Mouse (Mus musculus) 416B (cell line): ENCODE data around the gene Smc6.

Source experiments
- DNase-seq: peaks from one replicate; pipeline ENCODE4 v3.0.0; 2011; ENCODE audit warnings: low read depth

The Smc6 gene

GRCm38 (mm10) chr12:11265382-11266281 is at the start of gene Smc6, which contains the start of gene Gen1:
Smc6 (plus strand) TSS chr12:11265886.
Gen1 (minus strand) TSS chr12:11265801.
- DNase-seq = peak; percentile 95

- DNase-seq = no peak
Observed at GRCm38 (mm10) chr12:11216454-11216853, 49.2 kb upstream of the Smc6 start.

- no peak for DNase-seq
Observed at GRCm38 (mm10) chr12:11217726-11218250, 47.9 kb upstream of the Smc6 start.

- DNase-seq = no peak
Observed at GRCm38 (mm10) chr12:11221524-11222330, 44.0 kb upstream of the Smc6 start.

- no peak for DNase-seq
Observed at GRCm38 (mm10) chr12:11222566-11222965, 43.1 kb upstream of the Smc6 start.

GRCm38 (mm10) chr12:11223090-11223489 is 42.6 kb upstream of the Smc6 start:
- DNase-seq = no peak

- DNase-seq = no peak
Observed at GRCm38 (mm10) chr12:11224722-11225121, 41.0 kb upstream of the Smc6 start.

GRCm38 (mm10) chr12:11226123-11226522 is 39.6 kb upstream of the Smc6 start:
- DNase-seq = no peak

- no peak for DNase-seq
Observed at GRCm38 (mm10) chr12:11226529-11227268, 39.0 kb upstream of the Smc6 start.

- DNase-seq = peak; percentile 13
Observed at GRCm38 (mm10) chr12:11230267-11230666, 35.4 kb upstream of the Smc6 start.

- DNase-seq = peak; percentile 6
Observed at GRCm38 (mm10) chr12:11235996-11236395, 29.7 kb upstream of the Smc6 start.

- no peak for DNase-seq
Observed at GRCm38 (mm10) chr12:11247460-11247859, 18.2 kb upstream of the Smc6 start.

- no peak for DNase-seq
Observed at GRCm38 (mm10) chr12:11250322-11250721, 15.4 kb upstream of the Smc6 start.

- DNase-seq = peak; percentile 52
Observed at GRCm38 (mm10) chr12:11264895-11265294, 791 bp upstream of the Smc6 start.

- peak; percentile 34 for DNase-seq
Observed at GRCm38 (mm10) chr12:11266282-11266985, 748 bp downstream of the Smc6 start.

GRCm38 (mm10) chr12:11267030-11267429 is 1.3 kb downstream of the Smc6 start:
- DNase-seq = peak; percentile 26

- DNase-seq = no peak
Observed at GRCm38 (mm10) chr12:11272568-11272967, 6.9 kb downstream of the Smc6 start.

GRCm38 (mm10) chr12:11273185-11273584 is 7.5 kb downstream of the Smc6 start:
- DNase-seq = no peak

GRCm38 (mm10) chr12:11276632-11277031 is 10.9 kb downstream of the Smc6 start:
- peak; percentile 21 for DNase-seq

GRCm38 (mm10) chr12:11277207-11277606 is 11.5 kb downstream of the Smc6 start:
- no peak for DNase-seq

- DNase-seq = no peak
Observed at GRCm38 (mm10) chr12:11279886-11280285, 14.2 kb downstream of the Smc6 start.
